Mouse (Mus musculus): Measurements from ENCODE around the gene Nr1i3. TPM values are rescaled to one million over a fixed set of nuclear protein-coding genes. Genes with fewer than 3 reads are reported as not detected.

Gene Nr1i3
- polyA plus RNA-seq, 1 experiment from 2014 or later, result 0.21 TPM

DNA sequence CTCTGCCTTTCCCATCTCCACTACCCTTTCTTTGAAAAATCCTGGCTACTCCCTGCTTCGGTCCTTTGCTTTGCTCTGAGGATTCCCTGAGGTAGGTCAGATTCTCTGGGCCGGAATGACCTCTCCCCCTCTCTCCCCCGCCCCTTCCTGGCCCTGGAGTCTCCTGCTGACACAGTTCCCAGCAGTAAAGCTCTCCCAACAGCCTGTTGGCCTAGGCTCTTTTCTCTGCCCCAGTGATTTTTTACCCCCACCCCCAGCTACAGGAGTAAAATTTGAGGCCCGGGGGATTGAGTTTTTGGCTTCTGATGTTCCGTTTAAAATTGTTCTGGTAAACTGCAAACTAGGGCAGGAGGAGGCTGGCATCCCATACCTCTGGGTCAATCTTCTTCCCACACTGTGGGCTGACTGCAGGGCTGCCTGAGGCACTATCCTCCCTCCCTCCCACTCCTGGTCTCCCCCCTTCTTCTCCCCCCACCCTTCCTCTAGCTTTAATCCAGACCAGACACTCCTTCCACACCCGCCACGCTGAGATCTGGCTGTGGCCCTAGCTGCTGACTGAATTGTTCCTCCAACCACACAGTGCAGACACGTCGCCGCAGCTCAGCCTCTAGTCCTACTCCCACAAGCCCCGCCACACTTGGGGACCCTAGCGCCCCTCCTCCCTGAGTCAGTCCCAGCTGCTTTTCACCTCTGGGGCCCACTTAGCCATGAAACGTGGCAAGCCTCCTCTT, 38.0 kb downstream of the Nr1i3 start:
- H3K4me3 ChIP-seq, result peak overlapping the region; percentile 61
- DNase-seq (ENCODE audit: low spot score), result peak; percentile 69
- H3K9me3 ChIP-seq, result no peaks in the 10 kb centered on the region
- H3K27ac ChIP-seq (replicated peaks), result peak overlapping the region; percentile 88
- H3K4me1 ChIP-seq, result peaks cover 61% of the 10 kb centered on the region
- 4% methylated on average over 13 of the region's 13 CpGs for WGBS
- peaks cover 40% of the 10 kb centered on the region for H3K36me3 ChIP-seq (replicated peaks)
- no peaks in the 10 kb centered on the region for H3K27me3 ChIP-seq (replicated peaks; ENCODE audit: low read depth, poor library complexity, severe bottlenecking)

GRCm38 (mm10) chr1:171252415-171252814, 38.6 kb downstream of the Nr1i3 start:
- 40% methylated on average over 17 of the region's 17 CpGs for WGBS
- no peak for DNase-seq (ENCODE audit: low spot score)
- Histone ChIP-seq H3K27ac (replicated peaks) (peak overlapping the region; percentile 88), H3K4me3 (peak overlapping the region; percentile 61), H3K4me1 (peaks cover 60% of the 10 kb centered on the region), H3K36me3 (replicated peaks) (peaks cover 43% of the 10 kb centered on the region), H3K27me3 (replicated peaks; ENCODE audit: low read depth, poor library complexity, severe bottlenecking) (no peaks in the 10 kb centered on the region), H3K9me3 (no peaks in the 10 kb centered on the region)

DNA sequence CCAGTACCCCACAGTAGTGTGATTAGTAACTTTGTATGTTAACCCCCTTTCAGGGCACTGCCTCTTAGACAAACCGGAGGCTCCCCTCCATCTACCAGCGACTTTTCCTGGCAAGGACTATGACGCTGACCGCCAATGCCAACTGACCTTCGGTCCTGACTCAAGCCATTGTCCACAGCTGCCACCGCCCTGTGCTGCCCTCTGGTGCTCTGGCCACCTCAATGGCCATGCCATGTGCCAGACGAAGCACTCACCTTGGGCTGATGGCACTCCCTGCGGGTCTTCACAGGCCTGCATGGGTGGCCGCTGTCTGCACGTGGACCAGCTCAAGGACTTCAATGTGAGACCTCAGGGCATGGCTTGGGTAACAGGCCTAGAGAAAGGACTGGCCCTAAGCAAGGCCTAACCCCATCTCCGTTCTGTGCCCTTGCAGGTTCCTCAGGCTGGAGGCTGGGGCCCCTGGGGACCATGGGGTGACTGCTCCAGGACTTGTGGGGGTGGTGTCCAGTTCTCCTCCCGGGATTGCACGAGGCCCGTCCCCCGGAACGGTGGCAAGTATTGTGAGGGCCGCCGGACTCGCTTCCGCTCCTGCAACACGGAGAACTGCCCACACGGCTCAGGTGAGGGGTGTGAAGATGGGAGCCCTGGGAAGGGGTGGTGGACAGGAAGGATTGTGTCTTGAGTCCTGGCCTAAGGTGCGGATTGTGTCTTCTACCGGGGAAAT, 42.5 kb downstream of the Nr1i3 start:
- Histone ChIP-seq H3K4me3 (no peak overlapping the region), H3K36me3 (replicated peaks) (peaks cover 66% of the 10 kb centered on the region), H3K27me3 (replicated peaks; ENCODE audit: low read depth, poor library complexity, severe bottlenecking) (no peaks in the 10 kb centered on the region), H3K27ac (replicated peaks) (peak overlapping the region; percentile 54), H3K9me3 (no peaks in the 10 kb centered on the region), H3K4me1 (peaks cover 21% of the 10 kb centered on the region)
- WGBS, result 91% methylated on average over 24 of the region's 24 CpGs
- DNase-seq (ENCODE audit: low spot score), result no peak

DNA sequence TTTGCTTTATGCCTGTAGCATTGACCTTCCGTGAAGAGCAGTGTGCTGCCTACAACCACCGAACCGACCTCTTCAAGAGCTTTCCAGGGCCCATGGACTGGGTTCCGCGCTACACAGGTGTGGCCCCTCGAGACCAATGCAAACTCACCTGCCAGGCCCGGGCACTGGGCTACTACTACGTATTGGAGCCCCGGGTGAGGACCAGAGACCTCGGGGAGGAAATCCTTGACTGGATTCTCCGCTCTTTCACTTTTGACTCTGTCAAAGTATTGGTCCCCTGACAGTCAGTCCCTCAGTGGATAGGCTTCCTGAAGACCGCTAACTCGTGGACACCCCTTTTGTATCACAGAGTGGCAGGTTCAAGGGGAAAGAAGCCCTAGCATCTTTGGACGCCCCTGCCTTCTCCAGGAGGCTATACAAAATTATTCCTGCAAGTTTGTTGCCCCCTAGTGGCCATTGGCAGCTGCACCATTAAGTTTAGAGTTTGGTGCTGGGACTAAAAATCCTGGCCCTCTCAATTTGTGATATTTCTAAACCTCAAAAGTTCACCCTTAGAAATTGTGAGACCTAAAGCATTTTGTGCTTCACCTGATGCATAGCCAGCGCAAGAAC, 43.3 kb downstream of the Nr1i3 start:
- H3K36me3 ChIP-seq (replicated peaks), result peaks cover 66% of the 10 kb centered on the region
- no peak overlapping the region for H3K27ac ChIP-seq (replicated peaks)

GRCm38 (mm10) chr1:171257781-171258180, 44.0 kb downstream of the Nr1i3 start:
- Histone ChIP-seq H3K27me3 (replicated peaks; ENCODE audit: low read depth, poor library complexity, severe bottlenecking) (no peaks in the 10 kb centered on the region), H3K27ac (replicated peaks) (no peak overlapping the region), H3K4me3 (no peak overlapping the region), H3K9me3 (no peaks in the 10 kb centered on the region), H3K4me1 (peaks cover 15% of the 10 kb centered on the region), H3K36me3 (replicated peaks) (peaks cover 64% of the 10 kb centered on the region)
- 91% methylated on average over 9 of the region's 9 CpGs for WGBS
- no peak for DNase-seq (ENCODE audit: low spot score)

More for the DNA sequence above, 43.3 kb downstream of the Nr1i3 start:
- Histone ChIP-seq H3K9me3 (no peaks in the 10 kb centered on the region), H3K27me3 (replicated peaks; ENCODE audit: low read depth, poor library complexity, severe bottlenecking) (no peaks in the 10 kb centered on the region), H3K4me3 (no peak overlapping the region), H3K4me1 (peaks cover 15% of the 10 kb centered on the region)
- DNase-seq (ENCODE audit: low spot score), result peak; percentile 71
- WGBS, result 67% methylated on average over 15 of the region's 15 CpGs

DNA sequence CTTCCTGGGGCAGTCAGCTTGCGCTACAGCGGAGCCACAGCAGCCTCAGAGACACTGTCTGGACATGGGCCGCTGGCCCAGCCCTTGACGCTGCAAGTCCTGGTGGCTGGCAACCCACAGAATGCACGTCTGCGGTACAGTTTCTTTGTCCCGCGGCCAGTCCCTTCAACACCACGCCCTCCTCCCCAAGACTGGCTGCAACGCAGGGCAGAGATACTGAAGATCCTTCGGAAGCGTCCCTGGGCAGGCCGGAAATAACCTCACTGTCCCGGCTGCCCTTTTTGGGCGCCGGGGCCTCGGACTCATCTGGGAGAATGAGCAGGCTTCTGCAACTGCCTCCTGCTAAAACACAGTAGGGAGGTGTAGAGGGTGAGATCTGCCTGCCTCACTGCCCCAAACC, 45.2 kb downstream of the Nr1i3 start:
- Histone ChIP-seq H3K27me3 (replicated peaks; ENCODE audit: low read depth, poor library complexity, severe bottlenecking) (no peaks in the 10 kb centered on the region), H3K27ac (replicated peaks) (no peak overlapping the region), H3K4me1 (peaks cover 18% of the 10 kb centered on the region), H3K4me3 (no peak overlapping the region), H3K36me3 (replicated peaks) (peaks cover 54% of the 10 kb centered on the region), H3K9me3 (no peaks in the 10 kb centered on the region)
- DNase-seq (ENCODE audit: low spot score), result no peak
- WGBS, result 82% methylated on average over 17 of the region's 17 CpGs

DNA sequence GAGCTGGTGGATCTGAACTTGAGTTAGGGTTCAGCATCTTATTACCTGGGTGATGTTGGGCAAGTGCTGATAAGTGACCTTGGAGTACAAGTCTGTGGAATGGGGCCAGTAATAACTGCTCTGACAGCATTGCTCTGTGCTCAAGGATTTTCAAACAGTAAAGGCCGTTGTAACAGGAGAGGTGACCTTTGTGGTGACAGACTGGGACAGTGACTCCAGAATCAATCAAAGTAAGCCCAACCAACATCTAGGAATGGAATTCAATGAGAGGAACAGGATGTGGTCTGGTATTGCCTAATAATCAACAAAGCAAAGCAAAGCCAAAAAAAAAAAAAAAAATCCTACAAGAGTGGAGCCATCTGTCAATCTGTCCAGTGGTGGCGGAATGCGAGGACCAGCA, 46.5 kb downstream of the Nr1i3 start:
- no peak overlapping the region for H3K4me3 ChIP-seq

DNA sequence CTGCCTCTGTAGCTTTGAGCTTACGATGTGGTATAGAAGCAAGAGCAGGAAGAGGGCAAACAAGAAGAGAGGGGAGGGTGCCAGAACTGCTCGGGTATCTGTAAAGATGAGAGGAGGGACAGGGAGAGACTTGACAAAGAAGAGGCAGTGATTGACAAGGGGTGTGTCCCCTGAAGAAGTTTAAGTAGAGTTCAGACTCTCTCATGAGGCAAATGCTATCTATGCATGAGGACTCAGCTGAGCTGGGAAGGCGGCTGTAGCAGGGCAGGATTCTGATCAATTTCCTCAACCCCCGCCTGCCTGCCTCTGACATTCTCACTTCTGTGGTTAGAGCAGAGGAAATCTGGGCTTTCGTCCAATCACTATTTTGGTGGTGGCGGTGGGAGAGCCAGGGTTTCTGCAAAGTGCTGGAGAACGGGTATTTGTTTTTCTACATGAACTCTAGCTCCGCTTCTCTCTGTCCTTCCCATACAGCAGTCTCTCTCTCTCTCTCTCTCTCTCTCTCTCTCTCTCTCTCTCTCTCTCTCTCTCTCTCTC, 48.9 kb downstream of the Nr1i3 start:
- peak overlapping the region; percentile 45 for H3K4me3 ChIP-seq
- H3K27ac ChIP-seq (replicated peaks), result peak overlapping the region; percentile 81
- DNase-seq (ENCODE audit: low spot score), result peak; percentile 33
- peaks cover 20% of the 10 kb centered on the region for H3K36me3 ChIP-seq (replicated peaks)
- H3K27me3 ChIP-seq (replicated peaks; ENCODE audit: low read depth, poor library complexity, severe bottlenecking), result no peaks in the 10 kb centered on the region
- H3K4me1 ChIP-seq, result peaks cover 18% of the 10 kb centered on the region
- 8% methylated on average over 8 of the region's 8 CpGs for WGBS
- no peaks in the 10 kb centered on the region for H3K9me3 ChIP-seq

More for the DNA sequence above, 46.5 kb downstream of the Nr1i3 start:
- DNase-seq (ENCODE audit: low spot score), result no peak
- H3K27ac ChIP-seq (replicated peaks), result no peak overlapping the region
- peaks cover 18% of the 10 kb centered on the region for H3K4me1 ChIP-seq
- WGBS, result 84% methylated on average over 3 of the region's 3 CpGs
- no peaks in the 10 kb centered on the region for H3K27me3 ChIP-seq (replicated peaks; ENCODE audit: low read depth, poor library complexity, severe bottlenecking)
- no peaks in the 10 kb centered on the region for H3K9me3 ChIP-seq
- peaks cover 40% of the 10 kb centered on the region for H3K36me3 ChIP-seq (replicated peaks)

DNA sequence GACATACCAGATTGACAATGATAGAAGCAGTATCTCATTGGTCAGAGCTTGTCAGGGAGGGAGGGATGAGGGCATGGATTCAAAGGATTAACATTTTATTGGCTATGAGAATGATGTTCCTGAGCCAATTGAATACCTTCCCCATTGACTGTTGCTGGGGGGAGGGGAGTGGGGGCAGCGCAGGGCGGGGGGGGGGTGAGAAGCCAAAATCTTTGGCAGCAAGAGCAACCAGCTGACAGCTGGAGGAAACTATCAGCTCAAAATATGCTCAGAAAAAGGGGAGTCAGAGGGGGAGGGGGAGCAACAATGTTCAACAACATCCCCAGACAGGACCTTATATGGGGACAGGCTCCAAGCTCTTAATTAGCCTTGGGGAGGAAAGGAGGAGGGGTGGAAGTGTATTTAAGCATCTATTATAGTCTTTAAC, 49.4 kb downstream of the Nr1i3 start:
- peaks cover 18% of the 10 kb centered on the region for H3K4me1 ChIP-seq
- H3K9me3 ChIP-seq, result no peaks in the 10 kb centered on the region
- H3K27me3 ChIP-seq (replicated peaks; ENCODE audit: low read depth, poor library complexity, severe bottlenecking), result no peaks in the 10 kb centered on the region
- DNase-seq (ENCODE audit: low spot score), result peak; percentile 59
- peak overlapping the region; percentile 45 for H3K4me3 ChIP-seq
- H3K36me3 ChIP-seq (replicated peaks), result peaks cover 14% of the 10 kb centered on the region
- H3K27ac ChIP-seq (replicated peaks), result peak overlapping the region; percentile 81
- 4% methylated on average over 2 of the region's 2 CpGs for WGBS

- Histone ChIP-seq H3K27me3 (replicated peaks; ENCODE audit: low read depth, poor library complexity, severe bottlenecking) (no peaks in the 10 kb centered on the region), H3K4me1 (peaks cover 18% of the 10 kb centered on the region), H3K27ac (replicated peaks) (peak overlapping the region; percentile 30), H3K9me3 (no peaks in the 10 kb centered on the region), H3K4me3 (no peak overlapping the region), H3K36me3 (replicated peaks) (peaks cover 9% of the 10 kb centered on the region)
- WGBS, result 82% methylated on average over 3 of the region's 3 CpGs
- no peak for DNase-seq (ENCODE audit: low spot score)
These were observed 50.1 kb downstream of the Nr1i3 start for GRCm38 (mm10) chr1:171263666-171264461.

DNA sequence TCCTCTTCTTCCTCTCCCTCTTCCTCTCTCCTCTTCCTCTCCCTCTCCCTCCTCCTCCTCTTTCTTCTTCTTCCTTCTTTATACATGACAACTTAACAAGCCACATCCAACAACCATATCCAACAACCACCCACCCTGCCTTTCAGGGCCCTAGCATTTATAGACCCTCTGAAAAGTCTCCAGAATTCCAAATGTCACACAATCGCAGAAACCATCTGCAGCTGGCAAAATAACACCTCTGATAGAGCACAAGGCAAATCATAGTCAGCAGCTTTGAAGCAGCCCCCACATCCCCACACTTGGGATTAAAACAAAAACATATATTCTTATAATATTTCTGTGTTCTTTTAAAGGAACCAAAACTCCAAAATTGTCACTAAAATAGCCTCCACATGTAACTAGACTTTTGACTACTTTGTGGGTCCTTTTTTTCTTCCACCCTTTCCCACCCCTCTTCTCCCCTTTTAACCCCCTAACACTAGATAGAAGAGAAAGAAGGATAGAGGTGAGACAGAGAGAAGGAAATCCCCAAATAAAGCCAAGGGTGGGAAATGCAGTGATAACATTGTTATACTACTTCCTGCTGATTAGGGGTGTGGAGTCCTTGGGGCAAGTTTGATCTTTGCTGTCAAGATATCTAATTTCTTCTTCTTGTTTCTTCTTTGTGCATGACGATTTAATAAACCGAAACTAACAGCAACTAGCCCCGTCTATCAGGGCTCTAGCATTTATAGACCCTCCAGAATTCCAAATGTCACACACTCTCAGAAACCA, 52.4 kb downstream of the Nr1i3 start:
- WGBS, result 71% methylated on average over 4 of the region's 4 CpGs
- no peak for DNase-seq (ENCODE audit: low spot score)
- no peaks in the 10 kb centered on the region for H3K36me3 ChIP-seq (replicated peaks)

More for the DNA sequence above, 52.4 kb downstream of the Nr1i3 start:
- Histone ChIP-seq H3K4me3 (no peak overlapping the region), H3K4me1 (peaks cover 35% of the 10 kb centered on the region), H3K27me3 (replicated peaks; ENCODE audit: low read depth, poor library complexity, severe bottlenecking) (no peaks in the 10 kb centered on the region), H3K27ac (replicated peaks) (no peak overlapping the region), H3K9me3 (no peaks in the 10 kb centered on the region)

Measured in embryonic facial prominence, embryonic 10.5 days (tissue).